Mouse (Mus musculus) kidney, postnatal 4 days (tissue): Measurements from ENCODE around the gene Commd9.
A peak's percentile ranks its signal among the peaks of the same experiment; 100 is the strongest.

Source experiments
- DNase-seq, 2 experiments: peaks; one replicate each; pipeline ENCODE4 v3.0.0; 2021; ENCODE audit warnings: mixed read lengths in 2 of 2

Commd9 gene

DNA sequence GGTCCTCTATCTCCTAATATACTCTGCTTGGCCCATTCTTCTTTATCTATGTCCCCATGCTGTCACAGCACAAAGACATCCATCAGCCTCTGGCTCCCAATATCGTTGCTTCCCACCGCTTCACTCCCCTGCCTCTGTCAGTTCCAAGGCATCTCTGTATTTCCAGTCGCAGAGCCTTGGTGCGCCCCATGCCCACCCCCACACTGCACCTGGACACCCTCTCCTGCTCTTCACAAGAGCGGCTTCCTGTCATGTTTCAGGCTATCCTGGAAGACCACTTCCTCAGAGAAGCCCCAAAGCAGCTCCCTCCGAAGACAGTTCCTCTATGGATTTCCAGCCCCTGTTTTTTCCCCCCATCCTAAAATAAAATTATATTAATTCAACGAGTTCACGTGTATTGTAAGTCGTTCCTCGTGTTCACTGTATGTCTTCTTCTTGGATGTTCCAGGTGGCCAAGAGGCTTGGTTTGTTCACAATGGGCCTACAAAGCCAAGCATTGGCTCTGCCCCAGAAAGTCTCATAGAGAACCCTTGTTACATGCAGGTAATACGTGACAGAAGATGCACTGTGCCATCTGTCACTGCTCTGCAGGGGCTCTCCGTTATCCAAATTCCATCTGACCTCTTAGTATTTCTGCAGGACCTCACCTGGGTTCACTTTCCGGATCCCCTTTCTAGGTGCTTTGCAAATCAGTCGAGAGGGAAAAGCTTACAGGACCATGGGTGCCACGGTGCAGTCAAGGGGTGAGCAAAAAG is 23.5 kb downstream of the Commd9 start:
- DNase-seq, result no peak

DNA sequence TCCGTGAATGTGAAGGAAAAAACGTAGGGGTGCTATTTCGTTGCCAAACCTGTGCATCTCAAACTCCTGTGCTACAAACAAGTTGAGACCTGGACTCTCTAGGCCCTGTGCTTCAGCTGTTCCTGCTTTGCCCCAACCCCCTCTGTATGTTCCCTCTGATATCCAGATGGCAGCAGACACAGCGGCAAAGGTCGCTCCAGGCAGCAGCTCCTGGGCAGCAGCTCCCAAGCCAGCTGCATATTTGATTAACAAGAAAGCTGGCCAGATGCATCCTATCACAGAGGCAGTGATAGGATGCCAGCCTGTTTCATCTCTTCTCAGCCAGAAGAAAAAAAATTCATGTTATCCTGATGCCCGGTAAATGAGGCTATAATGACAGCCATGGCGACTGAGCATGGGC is 32.5 kb downstream of the Commd9 start:
- DNase-seq, result no peak

DNA sequence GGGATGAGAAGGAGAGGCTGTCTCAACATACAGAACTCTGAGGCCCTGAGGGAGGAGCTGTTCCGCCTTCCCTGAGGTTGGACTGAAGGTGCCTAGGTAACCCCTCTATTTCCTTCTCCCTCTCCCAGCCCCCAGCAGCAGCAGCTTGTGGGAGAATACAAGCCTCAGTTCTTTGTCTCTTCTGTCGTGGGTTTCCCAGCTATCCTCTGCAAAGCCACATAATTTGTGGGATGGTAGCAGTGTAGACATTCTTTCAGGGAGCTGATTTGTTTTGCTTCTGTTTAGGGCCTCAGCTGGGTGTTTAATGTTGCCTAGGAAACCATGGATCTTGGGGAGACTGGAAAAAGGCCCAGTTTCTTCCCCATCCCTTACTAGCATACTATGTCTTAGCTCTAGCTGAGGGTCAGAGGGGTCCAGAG is 34.1 kb downstream of the Commd9 start:
- no peak for DNase-seq

DNA sequence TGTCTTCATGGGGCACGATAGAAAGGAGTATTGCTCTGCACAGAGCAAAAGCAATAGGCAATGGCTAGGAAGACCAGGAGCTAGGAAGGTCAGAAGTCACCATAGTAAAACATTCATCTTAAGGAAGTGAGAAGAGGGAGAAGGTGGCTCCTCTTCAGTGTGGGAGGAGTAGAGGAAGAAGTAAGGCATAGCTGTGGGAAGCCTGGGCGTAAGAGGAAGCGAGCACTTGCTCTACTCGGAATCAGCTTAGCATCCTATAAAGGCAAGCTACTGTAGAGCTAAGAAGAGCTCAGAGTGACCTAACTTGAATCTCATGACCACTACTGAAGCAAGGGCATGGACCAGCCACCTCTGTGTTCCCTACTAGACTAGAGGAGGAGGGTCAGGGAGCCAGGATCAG is 36.3 kb downstream of the Commd9 start:
- DNase-seq, result no peak

DNA sequence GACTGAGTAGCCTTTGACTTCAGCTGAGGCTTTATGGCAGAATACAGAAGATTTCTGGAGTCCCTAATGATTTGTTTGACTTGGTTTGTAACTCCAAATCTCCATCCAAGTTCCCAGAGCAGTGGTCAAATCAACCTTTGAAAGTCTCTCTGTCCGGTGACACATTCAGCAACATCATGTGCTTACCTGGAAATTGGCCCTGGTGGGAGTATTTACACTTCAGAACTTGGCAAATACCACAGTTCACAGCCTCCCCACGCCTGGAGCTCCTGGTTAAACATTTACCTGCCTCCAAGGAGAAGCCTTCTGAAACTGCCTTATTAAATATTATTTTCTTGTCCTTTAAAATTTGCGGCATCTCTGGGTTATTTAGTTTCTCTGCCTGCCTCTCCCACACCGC is 37.1 kb downstream of the Commd9 start:
- peak in 1 of 2 experiments; percentile 33 for DNase-seq

DNA sequence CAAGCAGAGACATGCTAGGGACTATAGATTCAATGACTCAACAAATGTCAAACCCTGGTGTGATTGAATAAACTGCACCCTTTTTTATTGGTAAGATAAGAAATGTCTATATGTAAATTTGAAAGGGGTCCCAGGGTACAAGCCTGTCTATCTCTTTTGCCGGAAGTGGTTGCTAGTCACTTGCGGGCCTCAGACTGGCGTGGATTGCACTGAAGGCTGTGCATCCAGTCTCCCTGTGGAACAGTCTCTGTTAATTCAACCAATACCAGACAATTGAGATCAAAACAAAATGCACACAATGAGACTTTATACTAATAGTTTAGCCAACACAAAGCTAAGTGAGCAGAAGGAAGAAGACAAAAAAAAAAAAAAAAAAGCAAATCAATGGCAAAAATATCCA is 39.1 kb downstream of the Commd9 start:
- DNase-seq, result no peak

DNA sequence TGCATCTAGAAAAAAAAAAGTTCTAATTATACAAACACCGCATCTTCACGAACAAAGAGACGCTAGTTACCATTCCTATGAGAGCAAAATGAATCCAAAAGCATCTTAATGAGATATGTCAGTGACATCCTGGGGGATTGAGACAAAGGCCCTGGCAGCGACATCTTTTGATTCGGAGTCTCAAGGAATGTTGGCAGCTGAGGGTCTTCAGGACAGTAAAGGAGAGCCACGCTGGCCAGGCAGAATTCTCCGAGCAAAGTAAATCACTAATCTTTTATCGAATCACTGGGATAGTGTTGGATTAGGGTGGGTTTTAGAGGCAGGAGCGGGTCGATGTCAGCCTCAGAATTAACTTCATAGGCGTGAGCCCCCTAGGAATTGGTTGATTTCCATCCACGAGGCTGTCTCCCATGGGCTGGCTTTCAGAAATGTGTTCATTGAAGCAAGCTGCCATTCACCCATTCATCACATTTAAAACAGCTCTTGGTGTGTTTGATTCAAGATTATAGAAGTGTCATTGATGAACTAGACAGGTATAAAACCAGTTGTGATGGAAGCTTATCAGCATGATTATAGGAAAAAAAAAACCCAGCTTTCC is 39.6 kb downstream of the Commd9 start:
- no peak for DNase-seq

DNA sequence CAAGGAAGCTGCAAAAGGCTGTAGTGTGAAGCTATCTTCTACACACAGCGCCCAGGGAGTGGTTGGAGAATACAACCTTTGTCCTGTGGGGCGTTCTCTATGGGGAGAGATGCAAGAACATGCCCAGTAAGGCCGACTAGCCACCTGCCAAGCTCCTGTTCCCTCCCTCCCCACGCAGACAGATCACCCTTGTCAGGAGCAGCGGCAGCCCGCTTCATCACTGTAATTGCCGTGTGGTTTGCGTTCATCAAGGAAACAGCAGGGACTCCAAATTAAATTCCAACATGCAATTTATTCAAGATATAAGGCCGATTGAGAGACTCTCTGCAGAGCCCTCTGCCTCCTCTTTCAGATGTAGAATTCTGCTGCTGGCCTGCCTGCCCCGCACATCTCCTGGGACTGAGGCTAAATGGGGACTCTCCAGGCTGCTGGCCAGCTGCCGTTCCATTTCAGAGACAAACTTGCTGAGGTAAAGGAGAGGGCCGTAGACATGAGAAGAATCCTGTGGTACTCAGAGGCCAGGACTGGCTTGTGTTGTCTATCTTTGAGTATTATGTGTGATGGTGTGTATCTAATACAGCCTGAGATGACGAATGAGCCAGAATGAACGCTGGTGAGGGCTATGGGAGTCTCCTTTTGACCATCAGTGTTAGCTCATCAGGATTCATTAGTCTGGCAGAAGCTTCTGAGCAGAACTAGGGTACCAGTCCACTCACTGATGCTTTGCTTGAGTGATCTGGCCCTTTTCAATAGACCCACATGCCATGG is 46.3 kb downstream of the Commd9 start:
- no peak for DNase-seq

DNA sequence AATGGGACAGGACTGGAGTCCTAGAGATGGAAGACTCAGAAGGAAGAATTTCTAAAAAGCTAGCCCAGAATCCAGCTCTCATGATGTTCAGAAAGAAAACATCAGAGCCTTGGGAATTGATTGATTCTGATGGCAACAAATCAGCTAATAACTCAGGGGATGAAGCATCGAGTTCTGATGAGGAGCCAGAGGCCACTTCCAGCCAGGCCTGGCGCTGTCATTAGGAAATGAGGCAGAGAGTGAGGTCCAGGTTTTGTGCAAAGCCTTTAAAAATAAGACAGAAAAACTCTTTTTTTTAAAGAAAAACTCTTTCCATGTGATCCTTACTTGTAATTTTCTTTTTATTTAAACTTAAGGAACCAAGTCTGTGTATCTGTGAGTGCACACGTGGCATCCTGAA is 47.3 kb downstream of the Commd9 start:
- no peak for DNase-seq

DNA sequence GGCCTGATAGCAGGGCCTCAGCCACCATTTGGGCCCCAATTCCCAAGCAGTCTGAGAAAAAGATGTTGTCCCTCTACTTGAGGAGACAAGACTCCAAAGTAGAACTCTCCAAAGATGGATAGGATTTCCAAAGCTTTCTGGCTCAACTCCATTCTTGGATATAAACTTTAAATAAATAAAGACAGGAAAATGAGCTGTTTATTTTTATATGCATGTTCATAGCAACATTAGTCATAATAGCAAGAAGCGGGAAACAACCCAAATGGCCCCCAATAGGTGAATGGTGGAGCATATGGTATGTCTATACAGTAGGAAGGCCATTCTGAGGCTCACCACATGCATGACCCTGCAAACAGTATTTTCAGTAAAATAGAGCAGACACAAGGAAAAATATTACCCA is 49.0 kb downstream of the Commd9 start:
- DNase-seq, result no peak

DNA sequence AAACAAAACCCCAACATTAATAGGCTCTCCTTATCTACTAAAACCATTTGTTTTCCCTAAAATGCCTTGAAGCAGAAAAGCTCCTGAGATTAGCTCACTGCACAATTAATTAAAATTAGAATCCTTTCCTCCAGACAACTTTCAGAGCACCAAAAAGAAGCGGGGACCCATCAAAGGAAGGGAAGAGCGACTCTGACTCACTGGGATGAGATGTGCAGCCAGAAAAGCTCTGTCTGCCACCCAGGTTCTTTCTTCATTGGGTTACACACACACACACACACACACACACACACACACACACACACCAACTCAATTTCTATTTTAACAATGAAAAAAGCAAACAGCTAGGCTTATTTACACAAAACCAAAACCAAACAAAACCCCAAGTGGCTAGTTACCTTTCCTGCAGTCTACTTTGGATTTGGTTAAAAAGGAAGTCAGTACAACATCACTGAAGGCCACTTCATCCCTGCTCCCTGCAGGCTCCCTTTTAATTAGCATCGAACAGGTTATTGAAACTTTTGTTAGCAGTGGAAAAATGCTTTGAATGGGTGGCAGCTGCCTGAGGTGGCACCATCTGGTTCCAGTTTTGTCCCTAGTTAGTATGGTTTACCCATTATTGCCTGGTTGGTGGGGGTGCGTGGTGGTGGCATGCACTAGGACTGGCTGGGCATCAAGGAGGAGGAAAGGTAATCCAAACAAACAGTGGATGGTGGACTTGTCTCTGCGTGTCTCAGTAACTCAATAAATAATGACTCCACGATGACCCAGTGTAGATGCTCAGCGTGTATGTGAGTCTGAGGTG is 64.9 kb downstream of the Commd9 start:
- DNase-seq, result no peak
